Mouse (Mus musculus) R1 (cell line): Measurements from ENCODE around the gene Dscaml1.

Experiments
- DNase-seq: peaks from one replicate; pipeline ENCODE4 v3.0.0-alpha.2; 2018; ENCODE audit warnings: low read depth, low spot score

Gene Dscaml1

GRCm38 (mm10) chr9:45426456-45426855 is at the start of gene Dscaml1:
Gene Dscaml1, plus strand, starts transcription at chr9:45426628.
- DNase-seq, result no peak

- no peak for DNase-seq
Observed at GRCm38 (mm10) chr9:45376883-45377282, 49.5 kb upstream of the Dscaml1 start.

GRCm38 (mm10) chr9:45380411-45381251 is 45.8 kb upstream of the Dscaml1 start:
- DNase-seq, result no peak

- no peak for DNase-seq
Observed at GRCm38 (mm10) chr9:45382336-45382735, 44.1 kb upstream of the Dscaml1 start.

GRCm38 (mm10) chr9:45382834-45383233 is 43.6 kb upstream of the Dscaml1 start:
- no peak for DNase-seq

GRCm38 (mm10) chr9:45383883-45384282 is 42.5 kb upstream of the Dscaml1 start:
- DNase-seq, result no peak

GRCm38 (mm10) chr9:45386698-45387097 is 39.7 kb upstream of the Dscaml1 start:
- no peak for DNase-seq

GRCm38 (mm10) chr9:45388385-45388994 is 37.9 kb upstream of the Dscaml1 start:
- DNase-seq, result peak; percentile 81

GRCm38 (mm10) chr9:45389596-45389995 is 36.8 kb upstream of the Dscaml1 start:
- no peak for DNase-seq

- peak; percentile 69 for DNase-seq
Observed at GRCm38 (mm10) chr9:45391299-45391698, 35.1 kb upstream of the Dscaml1 start.

- no peak for DNase-seq
Observed at GRCm38 (mm10) chr9:45395218-45395617, 31.2 kb upstream of the Dscaml1 start.

GRCm38 (mm10) chr9:45395796-45396195 is 30.6 kb upstream of the Dscaml1 start:
- DNase-seq, result no peak

- DNase-seq, result no peak
Observed at GRCm38 (mm10) chr9:45398336-45398735, 28.1 kb upstream of the Dscaml1 start.

- no peak for DNase-seq
Observed at GRCm38 (mm10) chr9:45399434-45399833, 27.0 kb upstream of the Dscaml1 start, which contains the start of gene Fxyd2. Gene Fxyd2, plus strand, starts transcription at chr9:45399669.

GRCm38 (mm10) chr9:45401851-45402250 is 24.6 kb upstream of the Dscaml1 start:
- DNase-seq, result no peak

- no peak for DNase-seq
Observed at GRCm38 (mm10) chr9:45402957-45403356, 23.5 kb upstream of the Dscaml1 start.

GRCm38 (mm10) chr9:45405694-45406093 is 20.7 kb upstream of the Dscaml1 start:
- no peak for DNase-seq

GRCm38 (mm10) chr9:45406808-45407207 is 19.6 kb upstream of the Dscaml1 start:
- no peak for DNase-seq

GRCm38 (mm10) chr9:45407706-45408675 is 18.4 kb upstream of the Dscaml1 start:
- peak; percentile 75 for DNase-seq

GRCm38 (mm10) chr9:45410193-45410592 is 16.2 kb upstream of the Dscaml1 start:
- no peak for DNase-seq

- no peak for DNase-seq
Observed at GRCm38 (mm10) chr9:45410614-45411013, 15.8 kb upstream of the Dscaml1 start.

GRCm38 (mm10) chr9:45411111-45411510 is 15.3 kb upstream of the Dscaml1 start:
- DNase-seq, result no peak
